Mouse (Mus musculus) G1E (cell line): ENCODE measurements around the gene Slc24a3. TPM values are rescaled to one million over a fixed set of nuclear protein-coding genes. Genes with fewer than 3 reads are reported as not detected.

Source experiments
- ATAC-seq: 2 replicates; pipeline ENCODE4 v1.8.0; 2016; ENCODE audit warnings: mild to moderate bottlenecking; ENCODE audit not compliant: insufficient number of reproducible peaks, poor library complexity, low FRiP score, severe bottlenecking; ENCODE audit errors: extremely low read depth
- DNase-seq: peaks from one replicate; pipeline ENCODE4 v3.0.0; 2012; ENCODE audit warnings: low spot score
- H3K27me3 ChIP-seq: 2 replicates; pipeline ENCODE4 v1.6.1; 2012; ENCODE audit warnings: mild to moderate bottlenecking, low read length, inconsistent platforms; ENCODE audit not compliant: insufficient read depth
- H3K36me3 ChIP-seq: replicated peaks from 2 replicates; pipeline ENCODE3; 2012; ENCODE audit warnings: mild to moderate bottlenecking, inconsistent platforms
- H3K4me1 ChIP-seq: 2 replicates; pipeline ENCODE4 v1.6.1; 2012; ENCODE audit warnings: low read depth, low read length, inconsistent platforms, mixed read lengths; ENCODE audit not compliant: insufficient read depth
- H3K4me3 ChIP-seq: 2 replicates; pipeline ENCODE4 v1.5.1; 2012; ENCODE audit warnings: low read depth, mild to moderate bottlenecking, inconsistent platforms, low read length, moderate library complexity, mixed read lengths
- H3K9me3 ChIP-seq: replicated peaks from 2 replicates; pipeline ENCODE4 v1.6.1; 2012; ENCODE audit warnings: inconsistent platforms
- CTCF ChIP-seq: IDR thresholded peaks from 2 replicates; pipeline ENCODE4 v1.5.1; 2012; ENCODE audit warnings: low read depth, low read length, inconsistent platforms, mixed read lengths
- GATA1 ChIP-seq: IDR thresholded peaks from 2 replicates; pipeline ENCODE4 v1.6.1; 2012; ENCODE audit warnings: borderline replicate concordance, low read length, inconsistent platforms, mixed read lengths
- GATA2 ChIP-seq: IDR thresholded peaks from 2 replicates; pipeline ENCODE4 v1.6.1; 2012; ENCODE audit warnings: low read depth, low read length, inconsistent platforms, borderline replicate concordance
- POLR2AphosphoS5 ChIP-seq: IDR thresholded peaks from 2 replicates; pipeline ENCODE4 v1.6.1; 2012; ENCODE audit warnings: low read depth, low read length, inconsistent platforms; ENCODE audit not compliant: insufficient replicate concordance
- TAL1 ChIP-seq: conservative IDR thresholded peaks from 2 replicates; pipeline ENCODE4 v1.6.1; 2012; ENCODE audit warnings: low read depth, low read length, inconsistent platforms, mixed read lengths
- polyA plus RNA-seq: library from polyadenylated mRNA; stranded (reverse); fragments of >175 nt; gene quantifications from 2 replicates; pipeline ENCODE4 v1.2.3, GENCODE M21; 2012
- total RNA-seq, 2 experiments: library from RNA; stranded (forward) in 1 of 2; stranded (reverse) in 1 of 2; fragments of 200-1000 nt in 1 of 2; fragments of >200 nt in 1 of 2; fragmentation: Nextera tagmentation in 1 of 2; gene quantifications; 2 replicates each; pipeline ENCODE4 v1.2.3; 2014 to 2017

The Slc24a3 gene
- total and polyA plus RNA-seq, 3 experiments: 0.16 TPM; not detected in 2

DNA sequence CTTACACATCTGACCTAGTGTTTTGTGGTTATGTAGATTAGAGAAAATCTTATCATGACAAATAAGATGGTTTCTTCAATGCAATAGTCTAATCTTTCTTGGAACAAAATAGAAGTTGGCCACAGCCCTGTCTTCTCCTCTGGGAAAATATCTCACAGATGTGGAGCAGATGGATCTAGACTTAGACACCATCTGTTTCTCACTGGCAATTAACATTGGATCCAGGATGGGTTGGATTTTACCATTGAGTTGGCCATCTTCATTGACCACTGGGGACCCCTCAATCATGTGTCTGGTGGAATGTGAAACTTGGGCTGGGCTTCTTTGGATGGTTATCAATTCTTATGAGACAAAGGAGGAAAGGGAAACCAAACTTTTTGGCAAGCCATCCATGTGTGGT is 332.7 kb downstream of the Slc24a3 start:
- Histone ChIP-seq H3K36me3 (no peaks in the 10 kb centered on the region), H3K27me3 (no peaks in the 10 kb centered on the region), H3K9me3 (peaks cover 3% of the 10 kb centered on the region; the same call in 1 of the 2 replicates), H3K4me3 (no peak overlapping the region), H3K4me1 (no peaks in the 10 kb centered on the region)
- ATAC-seq (no peak), DNase-seq (no peak)
- TF ChIP-seq CTCF (no peak), TAL1 (no peak), POLR2AphosphoS5 (no peak), GATA2 (no peak), GATA1 (no peak)

DNA sequence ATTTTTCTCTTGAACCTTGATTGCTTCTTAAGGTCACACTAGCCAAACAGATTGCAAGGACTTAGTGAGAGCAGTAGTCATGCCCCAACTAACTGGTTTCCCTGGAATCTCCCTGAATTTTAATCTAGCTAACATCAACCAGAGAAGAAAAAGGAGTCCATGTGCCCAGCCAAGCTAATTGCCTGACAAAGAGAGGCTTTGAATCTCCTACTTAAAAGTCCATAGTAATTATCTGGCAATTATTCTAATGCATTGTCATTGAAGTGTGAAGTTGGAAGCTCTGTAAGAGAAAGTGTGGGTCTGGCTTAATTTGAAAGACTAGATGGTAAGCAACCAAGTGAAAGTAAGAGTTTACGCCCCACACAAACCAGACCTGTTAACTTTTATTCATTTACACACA is 333.9 kb downstream of the Slc24a3 start:
- no peak for ATAC-seq
- no peak for DNase-seq
- H3K36me3 ChIP-seq: no peaks in the 10 kb centered on the region
- H3K27me3 ChIP-seq: no peaks in the 10 kb centered on the region
- H3K9me3 ChIP-seq: peaks cover 3% of the 10 kb centered on the region; the same call in 1 of the 2 replicates
- no peak for TF ChIP-seq GATA1
- no peaks in the 10 kb centered on the region for H3K4me1 ChIP-seq
- H3K4me3 ChIP-seq: no peak overlapping the region

DNA sequence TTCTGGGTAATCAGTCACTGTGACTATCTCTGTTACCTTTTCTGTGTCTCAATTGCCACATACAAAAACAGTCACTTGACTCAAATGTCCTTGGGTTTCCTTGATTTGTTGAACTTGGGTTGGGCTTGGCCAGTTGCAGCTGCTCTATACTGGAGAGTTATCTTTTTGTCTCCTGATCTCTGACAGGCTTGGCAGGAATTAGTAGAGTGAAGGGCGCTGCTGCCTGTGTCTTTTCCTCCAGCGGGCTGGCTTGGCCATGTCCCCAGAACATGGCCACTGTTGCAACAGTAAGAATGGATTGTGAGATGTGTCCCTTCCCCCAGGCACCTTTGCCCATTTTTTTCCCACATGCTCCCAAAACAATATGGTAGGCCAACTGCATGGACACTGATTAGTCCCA is 340.1 kb downstream of the Slc24a3 start:
- DNase-seq: no peak
- Histone ChIP-seq H3K27me3 (no peaks in the 10 kb centered on the region), H3K4me3 (no peak overlapping the region), H3K9me3 (peaks cover 25% of the 10 kb centered on the region), H3K36me3 (no peaks in the 10 kb centered on the region), H3K4me1 (no peaks in the 10 kb centered on the region)
- ATAC-seq: no peak
- no peak for TF ChIP-seq TAL1
- TF ChIP-seq GATA1: no peak
- no peak for TF ChIP-seq CTCF
- TF ChIP-seq GATA2: no peak
- no peak for TF ChIP-seq POLR2AphosphoS5

DNA sequence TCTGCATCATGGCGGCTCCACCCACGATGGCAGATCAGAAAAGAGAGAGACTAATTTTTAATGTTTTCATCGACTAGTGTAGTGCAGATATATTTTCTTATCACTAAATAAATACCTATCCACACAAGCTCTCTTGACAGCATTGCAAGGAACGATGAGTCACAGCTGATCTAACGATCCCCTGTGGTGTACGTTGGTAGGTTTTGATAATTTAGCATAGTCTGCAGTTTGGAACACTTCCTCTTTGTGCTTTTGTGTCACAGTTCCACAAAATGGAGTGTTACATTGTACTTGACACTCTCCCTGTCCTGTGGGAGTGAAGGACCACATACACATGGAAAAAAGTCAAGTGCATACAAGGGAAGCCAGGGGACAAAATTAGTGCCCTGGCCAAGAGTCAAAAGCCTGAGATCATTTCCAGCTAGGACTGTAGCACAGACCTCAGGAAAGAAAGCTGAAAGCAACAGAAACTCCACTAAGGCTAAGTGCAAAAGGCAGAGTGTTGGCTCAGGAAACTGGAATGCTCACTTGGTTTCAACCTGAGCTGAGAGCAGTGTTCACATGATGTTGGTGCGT is 343.2 kb downstream of the Slc24a3 start:
- TF ChIP-seq TAL1 (no peak), CTCF (no peak), GATA1 (no peak), POLR2AphosphoS5 (no peak), GATA2 (no peak)
- Histone ChIP-seq H3K36me3 (no peaks in the 10 kb centered on the region), H3K9me3 (peaks cover 35% of the 10 kb centered on the region), H3K4me1 (no peaks in the 10 kb centered on the region), H3K27me3 (no peaks in the 10 kb centered on the region), H3K4me3 (no peak overlapping the region)
- DNase-seq (no peak), ATAC-seq (no peak)

DNA sequence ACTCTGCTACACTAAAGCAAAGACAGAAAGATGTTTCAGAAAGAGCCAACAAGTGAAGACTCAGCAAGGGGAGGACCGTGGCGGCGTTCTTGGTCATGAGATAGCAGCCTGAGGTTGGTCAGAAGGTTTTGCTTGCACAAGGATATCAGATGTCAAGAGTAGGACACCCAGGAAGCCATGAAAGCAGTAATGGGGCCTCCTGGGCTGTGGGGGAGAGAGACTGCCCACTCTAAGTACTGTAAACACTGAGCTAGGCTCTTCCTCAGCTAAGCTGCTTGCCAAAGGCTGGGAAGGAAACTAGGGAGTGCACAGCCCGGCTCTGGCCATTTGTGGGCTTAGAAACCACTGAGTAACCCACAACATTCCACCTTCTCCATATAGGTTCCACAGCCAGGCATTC is 348.4 kb downstream of the Slc24a3 start:
- Histone ChIP-seq H3K9me3 (peaks cover 62% of the 10 kb centered on the region), H3K4me1 (no peaks in the 10 kb centered on the region), H3K36me3 (no peaks in the 10 kb centered on the region), H3K4me3 (no peak overlapping the region), H3K27me3 (no peaks in the 10 kb centered on the region)
- ATAC-seq: no peak
- DNase-seq: no peak
- TF ChIP-seq POLR2AphosphoS5: no peak
- no peak for TF ChIP-seq GATA2
- TF ChIP-seq CTCF: no peak

DNA sequence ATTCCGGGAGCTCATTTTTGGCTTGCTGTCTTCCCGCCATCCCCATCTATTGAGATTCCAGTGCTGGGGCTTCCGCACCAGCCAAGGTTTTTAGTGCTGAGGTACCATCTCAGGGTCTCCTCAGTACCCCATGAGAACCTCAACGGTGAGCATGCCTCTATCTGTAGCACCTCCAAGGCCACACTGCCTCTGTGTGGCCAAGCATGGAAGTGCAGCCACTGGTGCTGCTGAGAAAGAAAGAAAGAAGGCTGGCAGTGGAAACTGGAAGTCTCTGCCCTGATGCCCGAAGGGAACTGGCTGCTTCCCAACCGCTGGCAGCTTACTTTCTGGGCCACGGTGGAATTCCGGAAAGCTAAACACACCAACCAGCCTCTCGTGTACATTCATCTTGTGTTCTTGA is 349.8 kb downstream of the Slc24a3 start:
- no peaks in the 10 kb centered on the region for H3K4me1 ChIP-seq
- TF ChIP-seq CTCF: no peak
- TF ChIP-seq GATA2: no peak
- TF ChIP-seq POLR2AphosphoS5: no peak
- no peak for TF ChIP-seq TAL1
- no peak for TF ChIP-seq GATA1
- DNase-seq (no peak), ATAC-seq (no peak)
- peaks cover 56% of the 10 kb centered on the region for H3K9me3 ChIP-seq
- no peaks in the 10 kb centered on the region for H3K27me3 ChIP-seq
- H3K36me3 ChIP-seq: no peaks in the 10 kb centered on the region
- no peak overlapping the region for H3K4me3 ChIP-seq

DNA sequence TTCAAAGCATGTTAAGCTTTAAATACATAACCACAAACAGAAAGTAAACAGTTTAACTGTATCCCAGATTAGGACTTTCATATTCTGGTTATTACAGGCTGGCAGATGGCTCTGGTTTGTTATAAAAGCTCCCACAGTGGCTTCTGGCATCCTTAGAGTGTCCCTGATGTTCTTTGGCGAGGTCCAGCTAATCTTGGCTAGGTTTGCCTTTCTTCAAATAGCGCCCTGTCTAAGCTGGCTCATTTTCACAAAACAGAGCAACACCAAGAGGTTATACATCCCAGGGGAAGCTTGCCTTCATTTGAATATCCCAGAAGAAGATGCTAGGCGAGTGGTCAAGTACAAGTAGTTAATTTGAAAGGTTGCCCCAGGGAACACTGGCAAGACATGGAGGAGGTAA is 354.5 kb downstream of the Slc24a3 start:
- H3K9me3 ChIP-seq: peaks cover 42% of the 10 kb centered on the region
- no peaks in the 10 kb centered on the region for H3K4me1 ChIP-seq
- TF ChIP-seq TAL1 (no peak), CTCF (no peak), GATA1 (no peak), POLR2AphosphoS5 (no peak), GATA2 (no peak)
- no peaks in the 10 kb centered on the region for H3K27me3 ChIP-seq
- DNase-seq: no peak
- no peak for ATAC-seq
- no peak overlapping the region for H3K4me3 ChIP-seq
- H3K36me3 ChIP-seq: no peaks in the 10 kb centered on the region
